Mouse (Mus musculus) ES-Bruce4 (cell line): ENCODE measurements around the gene Rabep1.

Experiments
- CTCF ChIP-seq: IDR thresholded peaks from one replicate; pipeline ENCODE4 v1.8.1; 2011; ENCODE audit warnings: low read depth, low read length
- EP300 ChIP-seq: IDR thresholded peaks from 2 replicates; pipeline ENCODE4 v1.6.1; 2011; ENCODE audit warnings: low read depth, low read length; ENCODE audit not compliant: insufficient read depth

GRCm38 (mm10) chr11:70828975-70829615 is 15.5 kb upstream of the Rabep1 start:
- TF ChIP-seq CTCF (no peak), EP300 (no peak)
